Mouse (Mus musculus) small intestine, adult 2 months (tissue): ENCODE measurements around the gene Fam71f1.

Experiments
- CTCF ChIP-seq: fragments of 200-500 bp; IDR thresholded peaks from 2 replicates; pipeline ENCODE4 v1.5.1; 2012; ENCODE audit warnings: low read depth, mild to moderate bottlenecking, control low read depth, inconsistent platforms, low read length, moderate library complexity, mixed read lengths; ENCODE audit not compliant: insufficient replicate concordance, insufficient read length; ENCODE audit errors: extremely low read depth
- POLR2A ChIP-seq: fragments of 200-500 bp; IDR thresholded peaks from 2 replicates; pipeline ENCODE4 v1.6.1; 2012; ENCODE audit warnings: low read depth, mild to moderate bottlenecking, control low read depth, inconsistent platforms, low read length, moderate library complexity

GRCm38 (mm10) chr6:29322735-29323134 is 3.8 kb downstream of the Fam71f1 start:
- TF ChIP-seq POLR2A = no peak
- TF ChIP-seq CTCF = no peak
